Mouse (Mus musculus) ES-Bruce4 (cell line): ENCODE results near the gene Mrpl30. TPM values are rescaled to one million over a fixed set of nuclear protein-coding genes. Genes with fewer than 3 reads are reported as not detected.
A peak's percentile ranks its signal among the peaks of the same experiment; 100 is the strongest.

Experiments used
- H3K27ac ChIP-seq: 2 replicates; pipeline ENCODE4 v1.5.1; 2012; ENCODE audit warnings: low read length, inconsistent platforms; ENCODE audit not compliant: insufficient read depth
- H3K27me3 ChIP-seq: 2 replicates; pipeline ENCODE4 v1.6.1; 2012; ENCODE audit warnings: mild to moderate bottlenecking, low read length, inconsistent platforms; ENCODE audit not compliant: control insufficient read depth, poor library complexity, insufficient read depth, severe bottlenecking
- H3K36me3 ChIP-seq: 2 replicates; pipeline ENCODE4 v1.6.1; 2012; ENCODE audit warnings: inconsistent platforms, mild to moderate bottlenecking, low read length, moderate library complexity; ENCODE audit not compliant: control insufficient read depth, poor library complexity, insufficient read depth, severe bottlenecking
- H3K4me1 ChIP-seq: one replicate; pipeline ENCODE4 v1.8.1; 2011; ENCODE audit warnings: low read length; ENCODE audit not compliant: control insufficient read depth, insufficient read depth
- H3K4me3 ChIP-seq: 2 replicates; pipeline ENCODE4 v1.5.1; 2011; ENCODE audit warnings: low read depth, mild to moderate bottlenecking, low read length
- H3K9ac ChIP-seq: 2 replicates; pipeline ENCODE4 v1.6.1; 2012; ENCODE audit warnings: low read depth, mild to moderate bottlenecking, inconsistent platforms; ENCODE audit not compliant: poor library complexity, severe bottlenecking
- H3K9me3 ChIP-seq: replicated peaks from 2 replicates; pipeline ENCODE4 v1.6.1; 2012; ENCODE audit warnings: mild to moderate bottlenecking, low read length, inconsistent platforms; ENCODE audit not compliant: control insufficient read depth, poor library complexity, insufficient read depth, severe bottlenecking
- CTCF ChIP-seq: IDR thresholded peaks from one replicate; pipeline ENCODE4 v1.8.1; 2011; ENCODE audit warnings: low read depth, low read length
- EP300 ChIP-seq: IDR thresholded peaks from 2 replicates; pipeline ENCODE4 v1.6.1; 2011; ENCODE audit warnings: low read depth, low read length; ENCODE audit not compliant: insufficient read depth
- POLR2A ChIP-seq: IDR thresholded peaks from one replicate; pipeline ENCODE4 v1.8.1; 2011; ENCODE audit warnings: low read length; ENCODE audit not compliant: insufficient read depth
- polyA plus RNA-seq: library from polyadenylated mRNA; stranded (reverse); fragments of >200 nt; gene quantifications from 2 replicates; pipeline ENCODE4 v1.2.4, GENCODE M21; 2011; ENCODE audit warnings: low read depth; ENCODE audit not compliant: missing spikeins, insufficient read depth, insufficient read length

Mrpl30 gene
- polyA plus RNA-seq, 1 experiment, result 142 TPM

GRCm38 (mm10) chr1:37872131-37873067 lies 17.9 kb upstream of the Mrpl30 start:
- TF ChIP-seq EP300 (no peak), POLR2A (peak; percentile 31)
- Histone ChIP-seq H3K4me3 (peak overlapping the region; percentile 96), H3K27me3 (no peaks in the 10 kb centered on the region), H3K9me3 (peaks cover 10% of the 10 kb centered on the region), H3K27ac (peak overlapping the region; percentile 52), H3K36me3 (peaks cover 19% of the 10 kb centered on the region), H3K9ac (peak overlapping the region; percentile 82), H3K4me1 (no peaks in the 10 kb centered on the region)

GRCm38 (mm10) chr1:37873157-37873556 lies 17.1 kb upstream of the Mrpl30 start:
- Histone ChIP-seq H3K27ac (no peak overlapping the region), H3K4me1 (no peaks in the 10 kb centered on the region), H3K27me3 (no peaks in the 10 kb centered on the region), H3K36me3 (peaks cover 25% of the 10 kb centered on the region), H3K9me3 (peaks cover 10% of the 10 kb centered on the region), H3K4me3 (no peak overlapping the region), H3K9ac (peak overlapping the region; percentile 82; the same call in 1 of the 2 replicates)
- TF ChIP-seq POLR2A, result no peak
- no peak for TF ChIP-seq CTCF
- no peak for TF ChIP-seq EP300

- no peaks in the 10 kb centered on the region for H3K27me3 ChIP-seq
- peaks cover 10% of the 10 kb centered on the region for H3K9me3 ChIP-seq
- H3K9ac ChIP-seq, result no peak overlapping the region
- no peak overlapping the region for H3K4me3 ChIP-seq
- H3K27ac ChIP-seq, result no peak overlapping the region
- H3K36me3 ChIP-seq, result peaks cover 39% of the 10 kb centered on the region
- no peaks in the 10 kb centered on the region for H3K4me1 ChIP-seq
- TF ChIP-seq EP300, result no peak
- no peak for TF ChIP-seq POLR2A
- no peak for TF ChIP-seq CTCF
Observed at GRCm38 (mm10) chr1:37877736-37878460, 12.4 kb upstream of the Mrpl30 start.

- no peak overlapping the region for H3K9ac ChIP-seq
- no peak overlapping the region for H3K27ac ChIP-seq
- no peaks in the 10 kb centered on the region for H3K9me3 ChIP-seq
- no peaks in the 10 kb centered on the region for H3K27me3 ChIP-seq
- H3K4me1 ChIP-seq, result peaks cover 4% of the 10 kb centered on the region
- no peak overlapping the region for H3K4me3 ChIP-seq
- TF ChIP-seq POLR2A (no peak), CTCF (no peak), EP300 (no peak)
- peaks cover 13% of the 10 kb centered on the region for H3K36me3 ChIP-seq
Observed at GRCm38 (mm10) chr1:37883411-37883810, 6.9 kb upstream of the Mrpl30 start.

- Histone ChIP-seq H3K36me3 (peaks cover 10% of the 10 kb centered on the region), H3K27ac (no peak overlapping the region), H3K4me3 (no peak overlapping the region), H3K27me3 (no peaks in the 10 kb centered on the region), H3K9ac (no peak overlapping the region), H3K9me3 (no peaks in the 10 kb centered on the region), H3K4me1 (peaks cover 4% of the 10 kb centered on the region)
- no peak for TF ChIP-seq CTCF
- TF ChIP-seq POLR2A, result no peak
- no peak for TF ChIP-seq EP300
Observed at GRCm38 (mm10) chr1:37884451-37884850, 5.8 kb upstream of the Mrpl30 start.

GRCm38 (mm10) chr1:37889206-37889605 lies 1.1 kb upstream of the Mrpl30 start:
- Histone ChIP-seq H3K36me3 (no peaks in the 10 kb centered on the region; the same call in 1 of the 2 replicates), H3K9me3 (no peaks in the 10 kb centered on the region), H3K27ac (no peak overlapping the region), H3K4me1 (peaks cover 2% of the 10 kb centered on the region), H3K4me3 (peak overlapping the region; percentile 95), H3K9ac (peak overlapping the region; percentile 61), H3K27me3 (no peaks in the 10 kb centered on the region)
- TF ChIP-seq POLR2A (no peak), EP300 (no peak), CTCF (no peak)
